Mouse (Mus musculus): Measurements from ENCODE around the gene Rnf6. TPM values are rescaled to one million over a fixed set of nuclear protein-coding genes. Genes with fewer than 3 reads are reported as not detected.

Gene Rnf6
- polyA plus RNA-seq, 1 experiment = 14.7 TPM

- Histone ChIP-seq H3ac (ENCODE audit: control insufficient read depth, insufficient read length, low read depth) (no peak overlapping the region), H3K4me3 (ENCODE audit: insufficient read depth, poor library complexity, severe bottlenecking) (no peak overlapping the region), H3K27me3 (ENCODE audit: control insufficient read depth, insufficient read depth, insufficient read length) (no peaks in the 10 kb centered on the region), H3K79me3 (ENCODE audit: low read depth) (peaks cover 92% of the 10 kb centered on the region), H3K79me2 (ENCODE audit: control insufficient read depth, insufficient read depth) (peaks cover 100% of the 10 kb centered on the region), H3K36me3 (ENCODE audit: control insufficient read depth, insufficient read depth) (peaks cover 5% of the 10 kb centered on the region)
- TF ChIP-seq MYOD1 (IDR thresholded peaks at IDR 0.05; ENCODE audit: control insufficient read depth, insufficient read length, low read depth) = no peak
- no peak for TF ChIP-seq MYOG (IDR thresholded peaks at IDR 0.05; ENCODE audit: control insufficient read depth, extremely low read depth, insufficient read length)
- no peak for TF ChIP-seq CTCF (IDR thresholded peaks at IDR 0.05; ENCODE audit: control insufficient read depth, insufficient read depth, insufficient read length)
Observed at GRCm38 (mm10) chr5:146245646-146246370, 24.5 kb upstream of the Rnf6 start.

GRCm38 (mm10) chr5:146245193-146245592 lies 23.8 kb upstream of the Rnf6 start:
- H3K4me3 ChIP-seq (ENCODE audit: insufficient read depth, poor library complexity, severe bottlenecking) = no peak overlapping the region
- TF ChIP-seq CEBPB (IDR thresholded peaks at IDR 0.05; ENCODE audit: low read depth) (no peak), FOSL1 (IDR thresholded peaks at IDR 0.05; ENCODE audit: insufficient read depth, low read length, poor library complexity, severe bottlenecking) (no peak), USF1 (IDR thresholded peaks at IDR 0.05; ENCODE audit: low read depth) (no peak), MAX (IDR thresholded peaks at IDR 0.05) (no peak), MYOG (IDR thresholded peaks at IDR 0.05; ENCODE audit: control insufficient read depth, extremely low read depth, insufficient read length) (no peak), CTCF (IDR thresholded peaks at IDR 0.05; ENCODE audit: control insufficient read depth, insufficient read depth, insufficient read length) (no peak), MYOD1 (IDR thresholded peaks at IDR 0.05; ENCODE audit: control insufficient read depth, insufficient read length, low read depth) (no peak)
- H3ac ChIP-seq (ENCODE audit: control insufficient read depth, insufficient read length, low read depth) = no peak overlapping the region
- H3K79me2 ChIP-seq (ENCODE audit: control insufficient read depth, insufficient read depth) = peaks cover 100% of the 10 kb centered on the region
- peaks cover 5% of the 10 kb centered on the region for H3K36me3 ChIP-seq (ENCODE audit: control insufficient read depth, insufficient read depth)
- H3K27me3 ChIP-seq (ENCODE audit: control insufficient read depth, insufficient read depth, insufficient read length) = no peaks in the 10 kb centered on the region
- peaks cover 93% of the 10 kb centered on the region for H3K79me3 ChIP-seq (ENCODE audit: low read depth)

GRCm38 (mm10) chr5:146241202-146241601 lies 19.8 kb upstream of the Rnf6 start:
- H3ac ChIP-seq (ENCODE audit: control insufficient read depth, insufficient read length, low read depth) = no peak overlapping the region
- H3K79me2 ChIP-seq (ENCODE audit: control insufficient read depth, insufficient read depth) = peaks cover 100% of the 10 kb centered on the region
- TF ChIP-seq MYOG (IDR thresholded peaks at IDR 0.05; ENCODE audit: control insufficient read depth, extremely low read depth, insufficient read length) (no peak), CTCF (IDR thresholded peaks at IDR 0.05; ENCODE audit: control insufficient read depth, insufficient read depth, insufficient read length) (no peak), CEBPB (IDR thresholded peaks at IDR 0.05; ENCODE audit: low read depth) (no peak), FOSL1 (IDR thresholded peaks at IDR 0.05; ENCODE audit: insufficient read depth, low read length, poor library complexity, severe bottlenecking) (no peak), MYOD1 (IDR thresholded peaks at IDR 0.05; ENCODE audit: control insufficient read depth, insufficient read length, low read depth) (no peak)
- H3K27me3 ChIP-seq (ENCODE audit: control insufficient read depth, insufficient read depth, insufficient read length) = no peaks in the 10 kb centered on the region
- H3K79me3 ChIP-seq (ENCODE audit: low read depth) = peaks cover 98% of the 10 kb centered on the region
- no peak overlapping the region for H3K4me3 ChIP-seq (ENCODE audit: insufficient read depth, poor library complexity, severe bottlenecking)
- H3K36me3 ChIP-seq (ENCODE audit: control insufficient read depth, insufficient read depth) = peaks cover 5% of the 10 kb centered on the region

- Histone ChIP-seq H3K27me3 (ENCODE audit: control insufficient read depth, insufficient read depth, insufficient read length) (no peaks in the 10 kb centered on the region), H3K4me3 (ENCODE audit: insufficient read depth, poor library complexity, severe bottlenecking) (no peak overlapping the region), H3K79me2 (ENCODE audit: control insufficient read depth, insufficient read depth) (peaks cover 100% of the 10 kb centered on the region), H3K79me3 (ENCODE audit: low read depth) (peaks cover 98% of the 10 kb centered on the region), H3K36me3 (ENCODE audit: control insufficient read depth, insufficient read depth) (peaks cover 7% of the 10 kb centered on the region), H3ac (ENCODE audit: control insufficient read depth, insufficient read length, low read depth) (no peak overlapping the region)
- TF ChIP-seq MYOD1 (IDR thresholded peaks at IDR 0.05; ENCODE audit: control insufficient read depth, insufficient read length, low read depth) (no peak), MYOG (IDR thresholded peaks at IDR 0.05; ENCODE audit: control insufficient read depth, extremely low read depth, insufficient read length) (no peak), USF1 (IDR thresholded peaks at IDR 0.05; ENCODE audit: low read depth) (no peak), CEBPB (IDR thresholded peaks at IDR 0.05; ENCODE audit: low read depth) (no peak), FOSL1 (IDR thresholded peaks at IDR 0.05; ENCODE audit: insufficient read depth, low read length, poor library complexity, severe bottlenecking) (no peak), CTCF (IDR thresholded peaks at IDR 0.05; ENCODE audit: control insufficient read depth, insufficient read depth, insufficient read length) (no peak), MAX (IDR thresholded peaks at IDR 0.05) (no peak)
Observed at GRCm38 (mm10) chr5:146240771-146241170, 19.4 kb upstream of the Rnf6 start.

- TF ChIP-seq MYOD1 (IDR thresholded peaks at IDR 0.05; ENCODE audit: control insufficient read depth, insufficient read length, low read depth) (no peak), MAX (IDR thresholded peaks at IDR 0.05) (no peak), CTCF (IDR thresholded peaks at IDR 0.05; ENCODE audit: control insufficient read depth, insufficient read depth, insufficient read length) (no peak), USF1 (IDR thresholded peaks at IDR 0.05; ENCODE audit: low read depth) (no peak), CEBPB (IDR thresholded peaks at IDR 0.05; ENCODE audit: low read depth) (no peak), FOSL1 (IDR thresholded peaks at IDR 0.05; ENCODE audit: insufficient read depth, low read length, poor library complexity, severe bottlenecking) (no peak), MYOG (IDR thresholded peaks at IDR 0.05; ENCODE audit: control insufficient read depth, extremely low read depth, insufficient read length) (no peak)
- H3K36me3 ChIP-seq (ENCODE audit: control insufficient read depth, insufficient read depth) = peaks cover 9% of the 10 kb centered on the region
- H3K79me2 ChIP-seq (ENCODE audit: control insufficient read depth, insufficient read depth) = peaks cover 100% of the 10 kb centered on the region
- no peak overlapping the region for H3K4me3 ChIP-seq (ENCODE audit: insufficient read depth, poor library complexity, severe bottlenecking)
- H3K79me3 ChIP-seq (ENCODE audit: low read depth) = peaks cover 99% of the 10 kb centered on the region
- no peaks in the 10 kb centered on the region for H3K27me3 ChIP-seq (ENCODE audit: control insufficient read depth, insufficient read depth, insufficient read length)
- no peak overlapping the region for H3ac ChIP-seq (ENCODE audit: control insufficient read depth, insufficient read length, low read depth)
Observed at GRCm38 (mm10) chr5:146238274-146238673, 16.9 kb upstream of the Rnf6 start.

Measured in C2C12 (cell line).